In genomic region chr5:148380246-148380504, GRCm38 (mm10) we compare ENCODE assay signal across 25 mouse cellular contexts. TPM values are rescaled to one million over a fixed set of nuclear protein-coding genes. Genes with fewer than 3 reads are reported as not detected.
DNase-seq lines count a peak whose midpoint lies in the region; ATAC-seq and TF ChIP-seq lines count a peak whose summit lies in the region.
"Had no signal": no experiment of that assay in that cellular context is flagged by ENCODE, and none has a peak within 500 bp of the region (broad histone marks: within the 10 kb centered on the region; RNA-seq: fewer than 3 reads in every experiment).

No protein-coding gene starts in this region.

- 99% methylated on average over 6 of the region's 6 CpGs for WGBS in midbrain, embryonic 16.5 days
- 97% methylated on average over 6 of the region's 6 CpGs for WGBS in midbrain, embryonic 15.5 days

- peaks cover 83% of the 10 kb centered on the region for H3K36me3 ChIP-seq in megakaryocyte, embryonic 14.5 days (replicated peaks; ENCODE audit: low read length)
- H3K36me3 ChIP-seq in CH12.LX (replicated peaks in 1 of 2; ENCODE audit: control insufficient read depth in 1 of 2, insufficient read depth in 1 of 2, low read length in 1 of 2): peaks cover 54 to 83% of the 10 kb centered on the region in 2 experiments
- H3K36me3 ChIP-seq in G1E (replicated peaks): peaks cover 81% of the 10 kb centered on the region
- no peaks in the 10 kb centered on the region for H3K36me3 ChIP-seq in midbrain, embryonic 16.5 days (ENCODE audit: control insufficient read depth, insufficient read depth, low read length)
- no peaks in the 10 kb centered on the region for H3K36me3 ChIP-seq in midbrain, embryonic 15.5 days (replicated peaks)
- H3K36me3 ChIP-seq: embryonic facial prominence, embryonic 13.5 days had no signal

- DNase-seq in CH12.LX (ENCODE audit: extremely low read depth): no peak
- DNase-seq in G1E (ENCODE audit: low spot score): no peak
- DNase-seq in heart, adult 11 months: no peak
- DNase-seq: adrenal gland, adult 8-10 months; adrenal gland, postnatal 36 days; cerebellum, adult 11 months; cerebellum, adult 18-20 months; cerebellum, adult 8-10 months; cerebellum, adult 9-11 months; cerebellum, postnatal 14 days; cerebellum, postnatal 36 days; embryo, embryonic 11 days had no signal

- H3K4me1 ChIP-seq in megakaryocyte, embryonic 14.5 days: peaks cover 50% of the 10 kb centered on the region
- H3K4me1 ChIP-seq in CH12.LX (ENCODE audit: control insufficient read depth in 1 of 2, insufficient read depth in 2 of 2) (peaks cover 5 to 30% of the 10 kb centered on the region in 2 experiments), G1E (ENCODE audit: insufficient read depth, low read depth, low read length) (peaks cover 43% of the 10 kb centered on the region)
- H3K4me1 ChIP-seq in bone marrow macrophage, adult 2 months (ENCODE audit: control insufficient read depth, insufficient read depth, low read length): peaks cover 25% of the 10 kb centered on the region
- H3K4me1 ChIP-seq in midbrain, embryonic 16.5 days (ENCODE audit: control insufficient read depth, insufficient read depth, low read length): no peaks in the 10 kb centered on the region
- H3K4me1 ChIP-seq in midbrain, embryonic 15.5 days: 0 out of 2 replicates have a peak, but pooled peaks cover 4% of the 10 kb centered on the region

- no peaks in the 10 kb centered on the region for H3K27me3 ChIP-seq in megakaryocyte, embryonic 14.5 days (replicated peaks)
- H3K27me3 ChIP-seq in CH12.LX (replicated peaks) (no peaks in the 10 kb centered on the region), G1E (ENCODE audit: insufficient read depth, low read length) (no peaks in the 10 kb centered on the region)
- H3K27me3 ChIP-seq in midbrain, embryonic 16.5 days (ENCODE audit: control insufficient read depth, insufficient read depth, low read depth, low read length): no peaks in the 10 kb centered on the region
- no peaks in the 10 kb centered on the region for H3K27me3 ChIP-seq in midbrain, embryonic 15.5 days (replicated peaks)
- H3K27me3 ChIP-seq: embryonic facial prominence, embryonic 13.5 days; embryonic facial prominence, embryonic 15.5 days; forebrain, embryonic 12.5 days; Patski had no signal

- peak overlapping the region; percentile 84 for H3K4me3 ChIP-seq in megakaryocyte, embryonic 14.5 days (replicated peaks)
- H3K4me3 ChIP-seq in CH12.LX (replicated peaks in 1 of 3; ENCODE audit: low read depth in 2 of 3, low read length in 2 of 3, poor library complexity in 1 of 3): no peak overlapping the region
- peak overlapping the region; percentile 57; the same call in 1 of the 2 replicates for H3K4me3 ChIP-seq in G1E (ENCODE audit: low read depth, low read length)
- H3K4me3 ChIP-seq in bone marrow macrophage, adult 2 months (ENCODE audit: insufficient read depth, low read length): no peak overlapping the region
- H3K4me3 ChIP-seq in midbrain, embryonic 16.5 days (ENCODE audit: low read depth, low read length): no peak overlapping the region
- H3K4me3 ChIP-seq in midbrain, embryonic 15.5 days: no peak overlapping the region
- H3K4me3 ChIP-seq: embryonic facial prominence, embryonic 13.5 days; embryonic facial prominence, embryonic 15.5 days; erythroblast, embryonic 14.5 days; forebrain, embryonic 10.5 days; forebrain, embryonic 12.5 days had no signal

- peak overlapping the region; percentile 79 for H3K27ac ChIP-seq in CH12.LX (ENCODE audit: insufficient read depth, low read depth)
- H3K27ac ChIP-seq in bone marrow macrophage, adult 2 months (ENCODE audit: insufficient read depth, low read depth, low read length): peak overlapping the region; percentile 53
- no peak overlapping the region for H3K27ac ChIP-seq in midbrain, embryonic 16.5 days (ENCODE audit: low read length)
- H3K27ac ChIP-seq in midbrain, embryonic 15.5 days: no peak overlapping the region
- H3K27ac ChIP-seq: embryonic facial prominence, embryonic 13.5 days; embryonic facial prominence, embryonic 15.5 days; forebrain, embryonic 10.5 days; forebrain, embryonic 12.5 days had no signal

- TF ChIP-seq RAD21 in CH12.LX (IDR thresholded peaks at IDR 0.05; ENCODE audit: low read depth, low read length): no peak

- peaks cover 95% of the 10 kb centered on the region for H3K79me2 ChIP-seq in CH12.LX (replicated peaks; ENCODE audit: control insufficient read depth, extremely low read depth, insufficient read depth, poor library complexity, severe bottlenecking)

- no peak for TF ChIP-seq EP300 in CH12.LX (IDR thresholded peaks at IDR 0.05; ENCODE audit: low read length)

- no peak overlapping the region for H3K4me2 ChIP-seq in CH12.LX (ENCODE audit: insufficient read depth, low read depth, poor library complexity, severe bottlenecking)
- H3K4me2 ChIP-seq in midbrain, embryonic 16.5 days (ENCODE audit: low read length): no peak overlapping the region
- H3K4me2 ChIP-seq in midbrain, embryonic 15.5 days: no peak overlapping the region
- H3K4me2 ChIP-seq: embryonic facial prominence, embryonic 13.5 days; embryonic facial prominence, embryonic 15.5 days; forebrain, embryonic 12.5 days had no signal

- TF ChIP-seq POLR2A in CH12.LX (IDR thresholded peaks at IDR 0.05; ENCODE audit: low read depth, low read length): no peak
- no peak for TF ChIP-seq POLR2A in bone marrow macrophage, adult 2 months (IDR thresholded peaks at IDR 0.05; ENCODE audit: borderline replicate concordance, low read depth, low read length)

- no peak for ATAC-seq in megakaryocyte, adult 5-6 weeks (ENCODE audit: poor library complexity, severe bottlenecking)
- no peak for ATAC-seq in G1E (ENCODE audit: extremely low read depth, insufficient number of reproducible peaks, low FRiP score, poor library complexity, severe bottlenecking)
- no peak for ATAC-seq in midbrain, embryonic 16.5 days
- ATAC-seq in midbrain, embryonic 15.5 days (replicated peaks): no peak
- ATAC-seq: forebrain, embryonic 14.5 days; forebrain, embryonic 16.5 days; Patski had no signal

- in situ Hi-C loops in CH12.LX (cut with MboI; ENCODE audit: low pct_ligation_motif_present, low pct_unique_long_range_greater_than_20kb, low sequenced_read_pairs): no loop called here

- no peak overlapping the region for H3K9ac ChIP-seq in CH12.LX (ENCODE audit: insufficient read depth, low read depth)
- H3K9ac ChIP-seq in midbrain, embryonic 16.5 days (ENCODE audit: low read depth, low read length): no peak overlapping the region
- H3K9ac ChIP-seq in midbrain, embryonic 15.5 days: no peak overlapping the region
- H3K9ac ChIP-seq: embryonic facial prominence, embryonic 13.5 days; embryonic facial prominence, embryonic 15.5 days; forebrain, embryonic 12.5 days had no signal

- dilution Hi-C loops in CH12.LX (cut with MboI; ENCODE audit: extremely low pct_ligation_motif_present, extremely low pct_unique_long_range_greater_than_20kb, low sequenced_read_pairs): no loop called here

- no peak for TF ChIP-seq CTCF in CH12.LX (conservative IDR thresholded peaks at IDR 0.05 in 1 of 2, IDR thresholded peaks at IDR 0.05 in 1 of 2; ENCODE audit: low read depth in 2 of 2, low read length in 2 of 2)
- TF ChIP-seq CTCF in G1E (IDR thresholded peaks at IDR 0.05; ENCODE audit: low read depth, low read length): no peak
- no peak for TF ChIP-seq CTCF in bone marrow macrophage, adult 2 months (IDR thresholded peaks at IDR 0.05; ENCODE audit: low read depth, low read length)

- H3K9me3 ChIP-seq in megakaryocyte, embryonic 14.5 days: peaks cover 6% of the 10 kb centered on the region; the same call in 1 of the 2 replicates
- H3K9me3 ChIP-seq in CH12.LX (replicated peaks; ENCODE audit: low read length): peaks cover 23% of the 10 kb centered on the region
- peaks cover 5% of the 10 kb centered on the region for H3K9me3 ChIP-seq in G1E (replicated peaks)
- H3K9me3 ChIP-seq in midbrain, embryonic 16.5 days (replicated peaks; ENCODE audit: control insufficient read depth, low read length, poor library complexity, severe bottlenecking): no peaks in the 10 kb centered on the region
- H3K9me3 ChIP-seq in midbrain, embryonic 15.5 days: no peaks in the 10 kb centered on the region
- H3K9me3 ChIP-seq: embryonic facial prominence, embryonic 13.5 days; embryonic facial prominence, embryonic 15.5 days had no signal

TF ChIP-seq in CH12.LX, 34 proteins besides CTCF, POLR2A, EP300 and RAD21:
- 0 out of 2 replicates have a peak, but pooled peaks have one; percentile 7 for TF ChIP-seq ZNF384 (IDR thresholded peaks at IDR 0.05; ENCODE audit: low read depth, low read length)
- TF ChIP-seq ZKSCAN1 (IDR thresholded peaks at IDR 0.05; ENCODE audit: borderline replicate concordance, low read depth, low read length): no peak
- 0 out of 2 replicates have a peak, but pooled peaks have one; percentile 65 for TF ChIP-seq CHD1 (IDR thresholded peaks at IDR 0.05; ENCODE audit: low read depth, low read length)

RNA-seq across cellular contexts. Expression of gene Slc7a1, which starts 19.5 kb away (rescaled TPM):
- polyA plus RNA-seq in megakaryocyte, embryonic 14.5 days (2012; ENCODE audit: insufficient read depth, low replicate concordance): 4.9 and 5.6 TPM in 2 replicates
- total RNA-seq in megakaryocyte, adult 5-6 weeks (2015): 17.2 and 18.6 TPM in 2 replicates
- total RNA-seq in megakaryocyte, adult 5-6 weeks (2017): 7.6 and 12.3 TPM in 2 replicates
- total RNA-seq in CH12.LX (2012; rRNA removed) (53.9 and 69.5 TPM in 2 replicates), CH12.LX (2014; rRNA removed) (12.2 and 20.5 TPM in 2 replicates), G1E (2014; fragmentation: Nextera tagmentation) (86.4 and 102 TPM in 2 replicates), G1E (2017) (15.6 and 20.2 TPM in 2 replicates)
- polyA plus RNA-seq in CH12.LX (2012; ENCODE audit: insufficient read length, low read depth) (64.1 and 78.3 TPM in 2 replicates), G1E (2012) (42.2 and 44.5 TPM in 2 replicates)
- polyA plus RNA-seq in bone marrow macrophage, adult 2 months (2012; ENCODE audit: insufficient read depth, insufficient read length, missing spikeins): 3.7 and 3.9 TPM in 2 replicates
- 40.5 and 46.1 TPM in 2 replicates for polyA plus RNA-seq in midbrain, embryonic 16.5 days (2015; fragmentation: Nextera tagmentation; extraction: Ambion mirVana)
- polyA plus RNA-seq in midbrain, embryonic 15.5 days (2015; fragmentation: Nextera tagmentation; extraction: Ambion mirVana): 45.2 and 46.4 TPM in 2 replicates

Comparison
In these comparisons a context has a peak if more than half of its experiments do, and no peak if none do; other contexts are left out.
1. H3K4me3 ChIP-seq: peak in megakaryocyte, embryonic 14.5 days (single experiment) and G1E (single experiment); none in CH12.LX (0 of 3), bone marrow macrophage, adult 2 months (single experiment), midbrain, embryonic 16.5 days (single experiment) and midbrain, embryonic 15.5 days (single experiment).
2. H3K27ac ChIP-seq: peak in CH12.LX (single experiment) and bone marrow macrophage, adult 2 months (single experiment); none in midbrain, embryonic 16.5 days (single experiment) and midbrain, embryonic 15.5 days (single experiment).